Mouse (Mus musculus) CD4-positive, CD25-positive, alpha-beta regulatory T cell, adult 4 months (primary cell): ENCODE data around the gene Gm30083. TPM values are rescaled to one million over a fixed set of nuclear protein-coding genes. Genes with fewer than 3 reads are reported as not detected.

Experiments used
- ATAC-seq: one replicate; pipeline ENCODE4 v1.8.0; 2017
- polyA plus RNA-seq, 2 experiments: library from polyadenylated mRNA; unstranded; fragments of 100-300 nt; shearing (Covaris generic); gene quantifications; one replicate each; pipeline ENCODE4 v1.2.1; 2017

Gm30083 gene
- polyA plus RNA-seq, 2 experiments from 2014 or later = not detected

- ATAC-seq = no peak
Measured at GRCm38 (mm10) chr14:33958841-33959240, 56.1 kb downstream of the Gm30083 start.

- no peak for ATAC-seq
Measured at GRCm38 (mm10) chr14:33958186-33958585, 56.8 kb downstream of the Gm30083 start.

- no peak for ATAC-seq
Measured at GRCm38 (mm10) chr14:33956055-33956454, 58.9 kb downstream of the Gm30083 start.

- no peak for ATAC-seq
Measured at GRCm38 (mm10) chr14:33953761-33954160, 61.2 kb downstream of the Gm30083 start, which contains the start of gene Rbp3. Gene Rbp3, plus strand, starts transcription at chr14:33954003.

GRCm38 (mm10) chr14:33952233-33952981 lies 62.6 kb downstream of the Gm30083 start:
- ATAC-seq = no peak

- no peak for ATAC-seq
Measured at GRCm38 (mm10) chr14:33946125-33946524, 68.9 kb downstream of the Gm30083 start.

- no peak for ATAC-seq
Measured at GRCm38 (mm10) chr14:33942222-33942621, 72.8 kb downstream of the Gm30083 start.

- no peak for ATAC-seq
Measured at GRCm38 (mm10) chr14:33940739-33941138, 74.2 kb downstream of the Gm30083 start, which contains the start of gene Gdf2. Gene Gdf2, plus strand, starts transcription at chr14:33941039.

GRCm38 (mm10) chr14:33939117-33939516 lies 75.9 kb downstream of the Gm30083 start:
- no peak for ATAC-seq

Other genes starting within 250 kb of the Gm30083 start
- not detected for gene Gdf10, start 91.6 kb downstream of the Gm30083 start, polyA plus RNA-seq
- not detected for gene Gdf2, start 74.1 kb downstream of the Gm30083 start, polyA plus RNA-seq
- gene Rbp3, start 61.2 kb downstream of the Gm30083 start, polyA plus RNA-seq = not detected
- not detected for gene Zfp488, start 36.4 kb downstream of the Gm30083 start, polyA plus RNA-seq
- not detected for gene Gm5460, start 1.6 kb upstream of the Gm30083 start, polyA plus RNA-seq
- gene Antxrl, start 37.5 kb upstream of the Gm30083 start, polyA plus RNA-seq = not detected
- gene Anxa8, start 70.8 kb upstream of the Gm30083 start, polyA plus RNA-seq = not detected
- gene A630023A22Rik, start 87.6 kb upstream of the Gm30083 start, polyA plus RNA-seq = not detected
- not detected for gene Npy4r, start 137.3 kb upstream of the Gm30083 start, polyA plus RNA-seq
- gene Gprin2, start 186.5 kb upstream of the Gm30083 start, polyA plus RNA-seq = under 1 TPM in 1 of 2 experiments, not detected in 1; 0.05 TPM
- gene Syt15, start 204.4 kb upstream of the Gm30083 start, polyA plus RNA-seq = under 1 TPM; 0.23 to 0.27 TPM